Mouse (Mus musculus) leukemia stem cell, adult 10-12 weeks (primary cell): ENCODE results near the gene Trmt2a. TPM values are rescaled to one million over a fixed set of nuclear protein-coding genes. Genes with fewer than 3 reads are reported as not detected.

Source experiments
- polyA plus RNA-seq: library from polyadenylated mRNA; stranded (reverse); fragments of >175 nt; gene quantifications from 2 replicates; pipeline ENCODE4 v1.2.3, GENCODE M21; 2012; ENCODE audit warnings: low replicate concordance

Trmt2a gene
- polyA plus RNA-seq = 40.9 and 50.6 TPM in 2 replicates

DNA sequence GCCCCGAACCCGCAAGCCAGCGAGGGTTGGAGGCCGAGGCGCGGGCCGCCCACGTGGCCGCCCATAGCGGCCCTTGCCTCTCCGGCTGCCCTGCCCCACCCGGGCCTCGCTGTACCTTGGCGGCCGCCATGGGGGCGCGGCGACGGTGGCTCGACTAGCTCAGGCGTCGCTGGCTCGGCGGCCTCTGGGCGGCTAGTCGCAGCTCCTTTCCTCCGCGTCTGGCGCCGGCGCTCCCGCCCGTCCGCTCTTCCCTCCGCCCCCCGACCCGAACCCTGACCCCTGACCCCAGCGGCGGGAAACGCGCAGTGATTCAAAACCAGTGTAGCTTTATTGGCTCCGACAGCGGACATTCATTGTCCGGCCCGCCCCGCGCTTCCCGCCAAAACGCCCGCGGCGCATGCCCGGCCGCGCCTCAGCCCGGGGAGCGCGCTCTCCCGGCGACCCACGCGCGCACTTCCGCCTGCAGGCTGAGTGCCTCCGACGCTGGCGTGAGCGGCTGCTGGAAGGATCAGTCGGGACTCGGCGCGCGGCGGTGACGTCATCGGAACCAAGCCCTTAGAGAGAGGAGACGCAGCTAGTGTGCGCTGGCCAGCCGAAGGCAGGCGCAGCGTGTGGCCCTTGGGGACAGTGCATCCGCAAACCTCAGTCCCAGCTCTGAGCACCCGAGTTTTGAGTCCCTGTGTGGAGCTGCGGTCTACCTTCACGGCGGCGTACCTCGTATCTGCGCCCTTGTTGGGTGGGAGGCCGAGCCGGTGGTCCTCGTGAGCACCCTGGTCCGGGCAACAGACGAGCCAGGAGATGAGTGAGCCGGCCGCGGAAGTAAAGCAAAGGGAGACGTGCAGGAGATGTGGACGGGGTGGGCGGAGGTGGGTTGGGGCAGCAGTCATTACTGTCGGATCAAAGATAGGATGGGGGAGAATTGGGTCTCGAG is at the start of gene Trmt2a, which contains the start of gene Ranbp1:
TSS of gene Trmt2a (plus strand) at position 247 of the 931 bp plus-strand sequence.
TSS of gene Ranbp1 (minus strand) at position 300 of the 931 bp plus-strand sequence.

DNA sequence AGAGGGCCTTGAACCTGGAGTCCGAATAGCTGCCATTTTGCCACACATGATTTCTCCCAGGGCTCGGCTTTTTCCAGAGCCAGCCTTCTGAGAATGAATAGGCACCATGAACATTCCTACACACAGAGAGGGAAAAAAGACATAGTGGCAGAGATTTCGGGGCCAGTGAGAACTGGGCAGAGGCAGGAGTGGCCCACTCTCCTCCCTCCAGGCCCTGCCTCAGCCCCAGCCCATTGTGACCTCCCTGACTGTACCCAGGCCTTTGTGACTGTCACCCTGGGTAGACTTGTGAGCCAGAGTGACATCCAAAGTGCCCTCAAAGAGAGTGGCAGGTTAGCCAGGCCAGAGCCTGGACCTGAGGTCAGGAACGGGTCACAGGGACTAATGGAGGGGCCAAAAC is 30.9 kb upstream of the Trmt2a start, which contains the start of gene Ccdc188:
TSS of gene Ccdc188 (plus strand) at position 301 of the 400 bp plus-strand sequence.

DNA sequence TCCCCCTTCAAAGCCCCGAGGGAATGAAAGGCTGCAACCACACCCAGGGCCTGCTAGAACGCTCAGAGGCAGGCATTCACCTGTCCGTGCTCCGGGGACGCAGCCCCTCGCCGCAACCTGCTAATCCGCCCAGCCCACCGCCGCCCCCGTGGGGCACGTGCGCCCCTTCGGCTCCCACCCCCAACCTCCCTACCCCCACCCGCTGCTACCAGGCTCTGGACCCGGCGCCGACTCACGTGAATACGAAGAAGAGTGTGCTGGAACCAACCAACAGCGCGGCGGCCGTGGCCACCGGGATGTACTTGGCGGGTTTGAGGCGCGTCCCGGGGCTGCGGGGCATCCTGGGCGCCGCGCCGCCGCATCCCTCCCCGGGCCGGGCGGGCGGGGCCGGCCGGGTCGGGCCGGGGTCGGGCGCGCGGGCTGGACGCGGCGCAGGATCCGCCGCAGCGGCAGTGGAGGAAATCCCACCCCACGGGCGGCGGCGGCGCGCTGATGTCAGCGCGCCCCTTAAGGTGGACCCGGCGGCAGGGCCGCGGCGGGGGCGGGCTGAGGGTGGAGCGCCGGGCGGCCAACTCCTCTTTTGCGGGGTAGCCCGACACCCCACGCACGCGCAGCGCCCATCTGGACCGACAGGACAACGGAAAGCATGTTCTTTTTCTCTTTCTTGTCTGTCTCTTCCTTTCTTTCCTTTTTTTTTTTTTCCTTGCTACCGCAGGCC is 13.6 kb upstream of the Trmt2a start, which contains the start of gene Zdhhc8:
TSS of gene Zdhhc8 (minus strand) at position 466 of the 718 bp plus-strand sequence.

DNA sequence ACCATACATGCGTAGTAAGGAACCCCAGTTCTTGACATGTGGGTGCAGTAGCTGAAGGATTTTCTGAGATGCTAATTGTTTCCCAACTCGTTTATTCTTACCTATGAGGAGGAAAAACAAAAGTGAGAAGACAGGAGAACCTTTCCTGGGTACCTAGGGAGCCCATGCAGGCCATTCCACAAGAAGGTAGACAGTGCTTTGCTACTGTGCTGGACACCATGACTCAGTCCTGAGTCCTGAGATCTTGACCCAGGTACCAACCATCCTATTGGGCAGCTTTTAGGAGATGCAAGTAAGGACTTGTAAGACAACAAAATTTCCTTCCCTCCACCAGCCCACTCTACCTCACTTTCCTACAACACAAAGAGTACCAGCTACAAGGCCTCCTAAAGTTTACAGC is 9.7 kb downstream of the Trmt2a start, which contains the start of gene Gm49776:
TSS of gene Gm49776 (minus strand) at position 101 of the 400 bp plus-strand sequence.

DNA sequence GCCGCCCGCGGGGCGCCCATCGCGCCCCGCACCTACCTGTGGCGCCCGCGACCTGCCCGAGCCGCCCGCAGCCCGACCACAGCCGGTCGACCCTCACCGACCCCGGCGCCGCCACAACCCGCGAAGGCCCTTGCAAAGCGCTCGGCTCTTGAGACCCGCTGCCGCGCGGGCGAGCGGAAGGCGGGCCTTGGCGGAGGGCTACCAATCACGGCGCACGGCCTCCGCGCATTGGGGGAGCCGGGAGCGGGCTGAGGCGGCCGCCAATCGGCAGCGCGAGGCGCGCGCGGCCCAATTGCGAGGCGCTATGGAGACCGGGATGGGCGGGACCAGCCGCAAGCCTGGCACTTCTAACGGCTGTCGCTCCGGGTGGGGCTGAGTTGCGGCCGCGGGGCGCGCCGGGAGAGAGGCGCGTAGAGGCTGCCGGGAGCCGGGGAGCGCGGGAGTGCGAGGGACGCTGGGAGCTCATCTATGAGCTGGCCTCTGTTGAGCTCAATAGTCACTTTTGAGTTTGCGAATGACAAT is 40.6 kb downstream of the Trmt2a start, which contains the start of gene Dgcr8:
TSS of gene Dgcr8 (minus strand) at position 180 of the 522 bp plus-strand sequence.

Other genes with a start within 250 kb of the Trmt2a start
- 26.8 and 39.3 TPM in 2 replicates for gene Dgcr6, start 195.8 kb upstream of the Trmt2a start, polyA plus RNA-seq
- gene Prodh, start 158.5 kb upstream of the Trmt2a start, polyA plus RNA-seq = 1.9 and 2.1 TPM in 2 replicates
- gene Rtn4r, start 121.0 kb upstream of the Trmt2a start, polyA plus RNA-seq = 0.93 and 1.7 TPM in 2 replicates
- not detected in 2 replicates for gene Ccdc188, start 30.8 kb upstream of the Trmt2a start, polyA plus RNA-seq
- 43.0 and 57.3 TPM in 2 replicates for gene Zdhhc8, start 13.5 kb upstream of the Trmt2a start, polyA plus RNA-seq
- 683 and 1,010 TPM in 2 replicates for gene Ranbp1, start 53 bp downstream of the Trmt2a start, polyA plus RNA-seq
- not detected in 2 replicates for gene Gm49776, start 9.6 kb downstream of the Trmt2a start, polyA plus RNA-seq
- gene Dgcr8, start 40.6 kb downstream of the Trmt2a start, polyA plus RNA-seq = 3.6 and 21.7 TPM in 2 replicates
- 32.4 and 36.4 TPM in 2 replicates for gene Tango2, start 99.4 kb downstream of the Trmt2a start, polyA plus RNA-seq
- gene Arvcf, start 99.5 kb downstream of the Trmt2a start, polyA plus RNA-seq = 16.6 and 24.6 TPM in 2 replicates
- 11.6 and 14.1 TPM in 2 replicates for gene Txnrd2, start 177.7 kb downstream of the Trmt2a start, polyA plus RNA-seq
- gene Comt, start 178.2 kb downstream of the Trmt2a start, polyA plus RNA-seq = 34.0 and 154 TPM in 2 replicates